Mouse (Mus musculus) limb, embryonic 15.5 days (tissue): ENCODE measurements at regions not wholly inside any gene's neighbourhood (a gene's known extent, or its start where the extent isn't known, plus 50 kb on each side); places are given as distances from the start of the nearest gene placed in this dataset. TPM values are rescaled to one million over a fixed set of nuclear protein-coding genes. Genes with fewer than 3 reads are reported as not detected.

Source experiments
- ATAC-seq: fragments of 200-750 bp; cut with Nextera tagmentation; 2 replicates; pipeline ENCODE4 v1.8.0; 2017; ENCODE audit warnings: low read depth, moderate TSS enrichment; ENCODE audit not compliant: insufficient number of reproducible peaks, low FRiP score, low TSS enrichment
- H3K27ac ChIP-seq: fragments of 300-500 bp; sonication (generic); 2 replicates; pipeline ENCODE4 v1.5.1; 2015; ENCODE audit warnings: moderate library complexity, mild to moderate bottlenecking, inconsistent platforms
- H3K27me3 ChIP-seq: fragments of 300-500 bp; sonication (generic); 2 replicates; pipeline ENCODE4 v1.6.1; 2015; ENCODE audit warnings: inconsistent platforms
- H3K36me3 ChIP-seq: fragments of 300-500 bp; sonication (generic); 2 replicates; pipeline ENCODE4 v1.6.1; 2015; ENCODE audit warnings: inconsistent platforms
- H3K4me1 ChIP-seq: fragments of 300-500 bp; sonication (generic); 2 replicates; pipeline ENCODE4 v1.6.1; 2015; ENCODE audit warnings: inconsistent platforms
- H3K4me2 ChIP-seq: fragments of 300-500 bp; sonication (generic); 2 replicates; pipeline ENCODE4 v1.6.1; 2015; ENCODE audit warnings: mild to moderate bottlenecking, inconsistent platforms
- H3K4me3 ChIP-seq: fragments of 300-500 bp; sonication (generic); 2 replicates; pipeline ENCODE4 v1.5.1; 2015; ENCODE audit warnings: mild to moderate bottlenecking, inconsistent platforms
- H3K9ac ChIP-seq: fragments of 300-500 bp; sonication (generic); 2 replicates; pipeline ENCODE4 v1.6.1; 2015; ENCODE audit warnings: inconsistent platforms
- H3K9me3 ChIP-seq: fragments of 300-500 bp; sonication (generic); 2 replicates; pipeline ENCODE4 v1.6.1; 2016; ENCODE audit warnings: inconsistent platforms
- WGBS: fragments of 180-500 bp; shearing (Covaris S2); methylation state at CpG from one replicate; pipeline ENCODE4 v1.1.7; 2015; 5-methylcytosine and 5-hydroxymethylcytosine counted together
- microRNA-seq: library from miRNA; unstranded; fragments of <30 nt; microRNA quantifications from one replicate; pipeline ENCODE4, GENCODE M21; 2016

GRCm38 (mm10) chrX:12826646-12827045 lies 64.8 kb upstream of the Med14 start:
- 83% methylated on average over 4 of the region's 4 CpGs for WGBS
- no peaks in the 10 kb centered on the region for H3K4me1 ChIP-seq

GRCm38 (mm10) chrX:12825262-12825661 lies 63.4 kb upstream of the Med14 start:
- no peaks in the 10 kb centered on the region for H3K9me3 ChIP-seq
- H3K27me3 ChIP-seq: no peaks in the 10 kb centered on the region
- 72% methylated on average over 2 of the region's 2 CpGs for WGBS
- ATAC-seq: no peak
- H3K4me3 ChIP-seq: no peak overlapping the region
- H3K27ac ChIP-seq: no peak overlapping the region
- H3K36me3 ChIP-seq: no peaks in the 10 kb centered on the region
- no peaks in the 10 kb centered on the region for H3K4me1 ChIP-seq
- no peak overlapping the region for H3K4me2 ChIP-seq
- no peak overlapping the region for H3K9ac ChIP-seq

More at GRCm38 (mm10) chrX:12826646-12827045, 64.8 kb upstream of the Med14 start:
- Histone ChIP-seq H3K27me3 (no peaks in the 10 kb centered on the region), H3K9ac (no peak overlapping the region), H3K4me3 (no peak overlapping the region), H3K4me2 (no peak overlapping the region), H3K36me3 (no peaks in the 10 kb centered on the region), H3K27ac (no peak overlapping the region), H3K9me3 (no peaks in the 10 kb centered on the region)
- ATAC-seq: no peak

GRCm38 (mm10) chrX:12824497-12824896 lies 62.6 kb upstream of the Med14 start:
- H3K4me3 ChIP-seq: no peak overlapping the region
- H3K27me3 ChIP-seq: no peaks in the 10 kb centered on the region
- no peaks in the 10 kb centered on the region for H3K4me1 ChIP-seq
- H3K36me3 ChIP-seq: no peaks in the 10 kb centered on the region
- H3K4me2 ChIP-seq: no peak overlapping the region
- no peaks in the 10 kb centered on the region for H3K9me3 ChIP-seq
- ATAC-seq: no peak
- no peak overlapping the region for H3K9ac ChIP-seq
- no peak overlapping the region for H3K27ac ChIP-seq
- 74% methylated on average over 5 of the region's 5 CpGs for WGBS

- 57% methylated on average over 10 of the region's 10 CpGs for WGBS
- Histone ChIP-seq H3K36me3 (no peaks in the 10 kb centered on the region), H3K4me2 (no peak overlapping the region), H3K27ac (no peak overlapping the region), H3K9ac (no peak overlapping the region), H3K9me3 (no peaks in the 10 kb centered on the region), H3K27me3 (no peaks in the 10 kb centered on the region), H3K4me3 (no peak overlapping the region), H3K4me1 (no peaks in the 10 kb centered on the region)
- no peak for ATAC-seq
These were observed 60.9 kb upstream of the Med14 start for GRCm38 (mm10) chrX:12822777-12823176.

GRCm38 (mm10) chrX:12813083-12813660 lies 51.3 kb upstream of the Med14 start:
- Histone ChIP-seq H3K4me1 (no peaks in the 10 kb centered on the region), H3K36me3 (no peaks in the 10 kb centered on the region), H3K4me3 (no peak overlapping the region), H3K4me2 (no peak overlapping the region), H3K9me3 (no peaks in the 10 kb centered on the region), H3K27me3 (no peaks in the 10 kb centered on the region), H3K9ac (no peak overlapping the region), H3K27ac (no peak overlapping the region)
- no peak for ATAC-seq
- 74% methylated on average over 6 of the region's 6 CpGs for WGBS

Small RNA genes in the stretch of these regions (microRNA-seq; reads per million reads assigned to microRNA genes)
- not detected for gene Gm25063
